Mouse (Mus musculus): ENCODE results near the gene Gstp3. TPM values are rescaled to one million over a fixed set of nuclear protein-coding genes. Genes with fewer than 3 reads are reported as not detected.

The Gstp3 gene
- polyA plus RNA-seq, 1 experiment from 2014 or later, result 0.49 TPM

GRCm38 (mm10) chr19:4099837-4100717 is 40.7 kb upstream of the Gstp3 start, which contains the start of gene Pitpnm1:
Pitpnm1 (plus strand) TSS chr19:4099998.
- H3K9me3 ChIP-seq (ENCODE audit: low read length), result no peaks in the 10 kb centered on the region
- H3K9ac ChIP-seq (replicated peaks; ENCODE audit: low read length), result peak within 1 kb of the TSS; percentile 67
- peak within 1 kb of the TSS; percentile 86 for H3K4me2 ChIP-seq (replicated peaks; ENCODE audit: low read depth, low read length)
- H3K4me1 ChIP-seq (ENCODE audit: insufficient read depth, low read length), result peaks cover 45% of the 10 kb centered on the region
- peaks cover 25% of the 10 kb centered on the region for H3K27me3 ChIP-seq (ENCODE audit: insufficient read depth, low read length)
- H3K27ac ChIP-seq (ENCODE audit: low read length), result peak within 1 kb of the TSS; percentile 32; the same call in 1 of the 2 replicates
- H3K4me3 ChIP-seq (ENCODE audit: low read length), result peak within 1 kb of the TSS; percentile 53
- no peaks in the 10 kb centered on the region for H3K36me3 ChIP-seq (ENCODE audit: insufficient read depth, low read length)
- under 1% methylated on average over 51 of the region's 53 CpGs for WGBS
- ATAC-seq (ENCODE audit: low FRiP score, low TSS enrichment), result no peak

- Histone ChIP-seq H3K27me3 (ENCODE audit: insufficient read depth, low read length) (peaks cover 25% of the 10 kb centered on the region), H3K9me3 (ENCODE audit: low read length) (no peaks in the 10 kb centered on the region), H3K4me1 (ENCODE audit: insufficient read depth, low read length) (peaks cover 45% of the 10 kb centered on the region), H3K4me2 (replicated peaks; ENCODE audit: low read depth, low read length) (peak overlapping the region; percentile 86), H3K27ac (ENCODE audit: low read length) (peak overlapping the region; percentile 32; the same call in 1 of the 2 replicates), H3K36me3 (ENCODE audit: insufficient read depth, low read length) (no peaks in the 10 kb centered on the region), H3K4me3 (ENCODE audit: low read length) (0 out of 2 replicates have a peak overlapping the region, but pooled peaks have one; percentile 13), H3K9ac (replicated peaks; ENCODE audit: low read length) (peak overlapping the region; percentile 67; the same call in 1 of the 2 replicates)
- 0 out of 2 replicates have a peak, but pooled peaks have one; percentile 13 for ATAC-seq (ENCODE audit: low FRiP score, low TSS enrichment)
- 8% methylated on average over 9 of the region's 9 CpGs for WGBS
These were observed 39.7 kb upstream of the Gstp3 start for GRCm38 (mm10) chr19:4099056-4099455.

GRCm38 (mm10) chr19:4098426-4098825 is 39.1 kb upstream of the Gstp3 start:
- no peak overlapping the region for H3K27ac ChIP-seq (ENCODE audit: low read length)
- H3K27me3 ChIP-seq (ENCODE audit: insufficient read depth, low read length), result peaks cover 25% of the 10 kb centered on the region
- no peaks in the 10 kb centered on the region for H3K36me3 ChIP-seq (ENCODE audit: insufficient read depth, low read length)
- no peak for ATAC-seq (ENCODE audit: low FRiP score, low TSS enrichment)
- H3K9me3 ChIP-seq (ENCODE audit: low read length), result no peaks in the 10 kb centered on the region
- no peak overlapping the region for H3K9ac ChIP-seq (replicated peaks; ENCODE audit: low read length)
- no peak overlapping the region for H3K4me3 ChIP-seq (ENCODE audit: low read length)
- no peak overlapping the region for H3K4me2 ChIP-seq (replicated peaks; ENCODE audit: low read depth, low read length)
- peaks cover 45% of the 10 kb centered on the region for H3K4me1 ChIP-seq (ENCODE audit: insufficient read depth, low read length)
- 80% methylated on average over 13 of the region's 13 CpGs for WGBS

- Histone ChIP-seq H3K27me3 (ENCODE audit: insufficient read depth, low read length) (peaks cover 25% of the 10 kb centered on the region), H3K27ac (ENCODE audit: low read length) (peak overlapping the region; percentile 88), H3K9ac (replicated peaks; ENCODE audit: low read length) (peak overlapping the region; percentile 70), H3K4me2 (replicated peaks; ENCODE audit: low read depth, low read length) (peak overlapping the region; percentile 87), H3K9me3 (ENCODE audit: low read length) (no peaks in the 10 kb centered on the region), H3K36me3 (ENCODE audit: insufficient read depth, low read length) (no peaks in the 10 kb centered on the region), H3K4me1 (ENCODE audit: insufficient read depth, low read length) (peaks cover 45% of the 10 kb centered on the region), H3K4me3 (ENCODE audit: low read length) (peak overlapping the region; percentile 70)
- peak; percentile 44 for ATAC-seq (ENCODE audit: low FRiP score, low TSS enrichment)
- WGBS, result under 1% methylated on average over 21 of the region's 21 CpGs
These were observed 38.1 kb upstream of the Gstp3 start for GRCm38 (mm10) chr19:4097441-4097825.

- H3K9ac ChIP-seq (replicated peaks; ENCODE audit: low read length), result peak within 1 kb of the TSS; percentile 79
- H3K27ac ChIP-seq (ENCODE audit: low read length), result peak within 1 kb of the TSS; percentile 95
- H3K4me3 ChIP-seq (ENCODE audit: low read length), result peak within 1 kb of the TSS; percentile 70
- ATAC-seq (ENCODE audit: low FRiP score, low TSS enrichment), result peak; percentile 94
- H3K27me3 ChIP-seq (ENCODE audit: insufficient read depth, low read length), result peaks cover 21% of the 10 kb centered on the region
- H3K4me2 ChIP-seq (replicated peaks; ENCODE audit: low read depth, low read length), result peak within 1 kb of the TSS; percentile 87
- under 1% methylated on average over 65 of the region's 65 CpGs for WGBS
- no peaks in the 10 kb centered on the region for H3K9me3 ChIP-seq (ENCODE audit: low read length)
- no peaks in the 10 kb centered on the region for H3K36me3 ChIP-seq (ENCODE audit: insufficient read depth, low read length)
- H3K4me1 ChIP-seq (ENCODE audit: insufficient read depth, low read length), result peaks cover 45% of the 10 kb centered on the region
These were observed 37.5 kb upstream of the Gstp3 start, which contains the start of gene Cdk2ap2 for GRCm38 (mm10) chr19:4096642-4097440. Cdk2ap2 (plus strand) TSS chr19:4097182.

- Histone ChIP-seq H3K9me3 (ENCODE audit: low read length) (no peaks in the 10 kb centered on the region), H3K4me1 (ENCODE audit: insufficient read depth, low read length) (peaks cover 39% of the 10 kb centered on the region), H3K4me2 (replicated peaks; ENCODE audit: low read depth, low read length) (no peak overlapping the region), H3K27me3 (ENCODE audit: insufficient read depth, low read length) (peaks cover 12% of the 10 kb centered on the region), H3K27ac (ENCODE audit: low read length) (no peak overlapping the region), H3K4me3 (ENCODE audit: low read length) (no peak overlapping the region), H3K9ac (replicated peaks; ENCODE audit: low read length) (no peak overlapping the region), H3K36me3 (ENCODE audit: insufficient read depth, low read length) (no peaks in the 10 kb centered on the region)
- 64% methylated on average over 3 of the region's 3 CpGs for WGBS
- ATAC-seq (ENCODE audit: low FRiP score, low TSS enrichment), result no peak
These were observed 36.4 kb upstream of the Gstp3 start for GRCm38 (mm10) chr19:4095802-4096201.

- Histone ChIP-seq H3K27me3 (ENCODE audit: insufficient read depth, low read length) (peaks cover 3% of the 10 kb centered on the region; the same call in 1 of the 2 replicates), H3K9me3 (ENCODE audit: low read length) (no peaks in the 10 kb centered on the region), H3K4me3 (ENCODE audit: low read length) (no peak overlapping the region), H3K9ac (replicated peaks; ENCODE audit: low read length) (no peak overlapping the region), H3K27ac (ENCODE audit: low read length) (no peak overlapping the region), H3K4me1 (ENCODE audit: insufficient read depth, low read length) (peaks cover 30% of the 10 kb centered on the region), H3K36me3 (ENCODE audit: insufficient read depth, low read length) (no peaks in the 10 kb centered on the region), H3K4me2 (replicated peaks; ENCODE audit: low read depth, low read length) (no peak overlapping the region)
- no peak for ATAC-seq (ENCODE audit: low FRiP score, low TSS enrichment)
- WGBS, result 72% methylated on average over 5 of the region's 5 CpGs
These were observed 35.5 kb upstream of the Gstp3 start for GRCm38 (mm10) chr19:4094774-4095303.

- Histone ChIP-seq H3K27me3 (ENCODE audit: insufficient read depth, low read length) (no peaks in the 10 kb centered on the region), H3K36me3 (ENCODE audit: insufficient read depth, low read length) (no peaks in the 10 kb centered on the region), H3K4me1 (ENCODE audit: insufficient read depth, low read length) (peaks cover 25% of the 10 kb centered on the region), H3K27ac (ENCODE audit: low read length) (no peak overlapping the region), H3K9me3 (ENCODE audit: low read length) (no peaks in the 10 kb centered on the region), H3K4me2 (replicated peaks; ENCODE audit: low read depth, low read length) (no peak overlapping the region), H3K4me3 (ENCODE audit: low read length) (no peak overlapping the region), H3K9ac (replicated peaks; ENCODE audit: low read length) (no peak overlapping the region)
- 82% methylated on average over 3 of the region's 3 CpGs for WGBS
- no peak for ATAC-seq (ENCODE audit: low FRiP score, low TSS enrichment)
These were observed 35.0 kb upstream of the Gstp3 start for GRCm38 (mm10) chr19:4094348-4094747.

GRCm38 (mm10) chr19:4093772-4094171 is 34.4 kb upstream of the Gstp3 start:
- H3K9me3 ChIP-seq (ENCODE audit: low read length), result no peaks in the 10 kb centered on the region
- WGBS, result 61% methylated on average over 7 of the region's 7 CpGs
- no peak overlapping the region for H3K27ac ChIP-seq (ENCODE audit: low read length)
- ATAC-seq (ENCODE audit: low FRiP score, low TSS enrichment), result no peak
- no peak overlapping the region for H3K9ac ChIP-seq (replicated peaks; ENCODE audit: low read length)
- H3K36me3 ChIP-seq (ENCODE audit: insufficient read depth, low read length), result no peaks in the 10 kb centered on the region
- H3K4me3 ChIP-seq (ENCODE audit: low read length), result no peak overlapping the region
- peaks cover 20% of the 10 kb centered on the region; the same call in 1 of the 2 replicates for H3K4me1 ChIP-seq (ENCODE audit: insufficient read depth, low read length)
- no peaks in the 10 kb centered on the region for H3K27me3 ChIP-seq (ENCODE audit: insufficient read depth, low read length)
- no peak overlapping the region for H3K4me2 ChIP-seq (replicated peaks; ENCODE audit: low read depth, low read length)

All from kidney, embryonic 16.5 days (tissue).